Mouse (Mus musculus) neural tube, embryonic 14.5 days (tissue): ENCODE data around the gene Lrp1. TPM values are rescaled to one million over a fixed set of nuclear protein-coding genes. Genes with fewer than 3 reads are reported as not detected.
"Not testable (repeated sequence)": the region's sequence is repeated elsewhere in the genome, so short reads cannot be mapped to it uniquely, and the experiment has no call there.

Experiments
- ATAC-seq: fragments of 200-750 bp; cut with Nextera tagmentation; 2 replicates; pipeline ENCODE4 v1.8.0; 2017; ENCODE audit warnings: low read depth, mild to moderate bottlenecking, moderate TSS enrichment, moderate library complexity
- H3K27ac ChIP-seq: fragments of 300-500 bp; sonication (generic); 2 replicates; pipeline ENCODE4 v1.5.1; 2014; ENCODE audit warnings: low read depth, mild to moderate bottlenecking, control low read depth, low read length, moderate library complexity, mixed read lengths
- H3K27me3 ChIP-seq: fragments of 300-500 bp; sonication (generic); 2 replicates; pipeline ENCODE4 v1.6.1; 2014; ENCODE audit warnings: low read length; ENCODE audit not compliant: control insufficient read depth, insufficient read depth
- H3K36me3 ChIP-seq: fragments of 300-500 bp; sonication (generic); 2 replicates; pipeline ENCODE4 v1.6.1; 2014; ENCODE audit warnings: low read length, mixed read lengths; ENCODE audit not compliant: control insufficient read depth, insufficient read depth
- H3K4me1 ChIP-seq: fragments of 300-500 bp; sonication (generic); 2 replicates; pipeline ENCODE4 v1.6.1; 2014; ENCODE audit warnings: low read length; ENCODE audit not compliant: control insufficient read depth, insufficient read depth
- H3K4me2 ChIP-seq: fragments of 300-500 bp; sonication (generic); 2 replicates; pipeline ENCODE4 v1.6.1; 2014; ENCODE audit warnings: mild to moderate bottlenecking, low read depth, low read length, control low read depth
- H3K4me3 ChIP-seq: fragments of 300-500 bp; sonication (generic); 2 replicates; pipeline ENCODE4 v1.5.1; 2014; ENCODE audit warnings: low read depth, low read length, control low read depth, mixed read lengths
- H3K9ac ChIP-seq: fragments of 300-500 bp; sonication (generic); replicated peaks from 2 replicates; pipeline ENCODE4 v1.6.1; 2014; ENCODE audit warnings: low read depth, mild to moderate bottlenecking, control low read depth, low read length, mixed read lengths
- H3K9me3 ChIP-seq: fragments of 300-500 bp; sonication (generic); 2 replicates; pipeline ENCODE4 v1.6.1; 2016; ENCODE audit warnings: low read length; ENCODE audit not compliant: control insufficient read depth
- WGBS: fragments of 180-500 bp; shearing (Covaris S2); extraction: QIAGEN DNeasy Blood & Tissue Kit; methylation state at CpG from one replicate; pipeline ENCODE4 v1.1.7; 2014; 5-methylcytosine and 5-hydroxymethylcytosine counted together
- polyA plus RNA-seq: library from polyadenylated mRNA; unstranded; fragments of >200 nt; fragmentation: Nextera tagmentation; extraction: Ambion mirVana; gene quantifications from 2 replicates; pipeline ENCODE4 v1.2.1, GENCODE M21; 2014

Gene Lrp1
- polyA plus RNA-seq, 1 experiment from 2014 or later, result 110 TPM

DNA sequence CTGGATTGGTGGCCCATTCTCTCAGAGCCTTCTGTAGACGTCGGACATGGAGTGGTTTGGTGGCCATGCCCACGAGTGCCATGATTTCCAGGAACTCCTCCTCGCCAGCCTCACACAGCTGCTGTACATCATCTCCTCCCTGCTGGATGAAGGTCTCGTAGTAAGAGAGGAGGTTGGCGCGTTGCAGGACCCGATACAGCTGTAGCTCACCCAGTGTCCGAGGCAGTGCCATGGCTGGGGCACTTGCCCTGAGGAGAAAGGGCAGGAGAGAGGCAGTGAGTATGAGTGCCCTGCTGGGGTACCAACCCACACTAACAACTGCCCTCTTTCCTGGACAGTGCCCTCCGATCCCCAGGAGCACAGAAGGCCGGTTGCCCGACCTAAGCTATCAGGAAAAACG, 43.9 kb upstream of the Lrp1 start:
- Histone ChIP-seq H3K27ac (no peak overlapping the region), H3K4me1 (peaks cover 14% of the 10 kb centered on the region; the same call in 1 of the 2 replicates), H3K27me3 (peaks cover 45% of the 10 kb centered on the region), H3K4me3 (no peak overlapping the region), H3K36me3 (no peaks in the 10 kb centered on the region), H3K4me2 (peak overlapping the region; percentile 71; the same call in 1 of the 2 replicates), H3K9ac (no peak overlapping the region), H3K9me3 (no peaks in the 10 kb centered on the region)
- WGBS, result 16% methylated on average over 13 of the region's 13 CpGs
- ATAC-seq, result no peak

DNA sequence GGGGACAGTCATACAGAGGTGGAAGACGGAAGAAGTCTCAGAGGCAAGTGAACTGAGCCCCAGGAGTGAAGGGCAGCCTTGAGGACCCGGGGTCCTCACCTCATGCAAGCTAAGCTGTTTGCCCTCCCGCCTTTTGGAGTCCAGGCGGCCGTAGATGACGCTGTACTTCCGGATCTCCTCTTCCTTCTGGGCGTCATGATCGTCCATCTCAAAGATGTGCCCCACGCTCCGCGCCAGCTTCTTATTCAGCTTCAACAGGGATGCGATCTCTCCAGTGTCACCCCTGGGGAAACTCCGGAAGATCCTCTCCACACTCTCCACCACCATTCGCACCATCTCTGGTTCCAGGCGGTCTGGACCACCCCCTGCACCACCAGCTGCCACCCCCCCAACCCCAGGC, 43.2 kb upstream of the Lrp1 start:
- WGBS, result 6% methylated on average over 16 of the region's 16 CpGs
- Histone ChIP-seq H3K4me1 (peaks cover 14% of the 10 kb centered on the region; the same call in 1 of the 2 replicates), H3K9ac (no peak overlapping the region), H3K4me2 (no peak overlapping the region; the same call in 1 of the 2 replicates), H3K4me3 (no peak overlapping the region), H3K27ac (no peak overlapping the region), H3K27me3 (peaks cover 45% of the 10 kb centered on the region), H3K36me3 (no peaks in the 10 kb centered on the region), H3K9me3 (no peaks in the 10 kb centered on the region)
- no peak for ATAC-seq

DNA sequence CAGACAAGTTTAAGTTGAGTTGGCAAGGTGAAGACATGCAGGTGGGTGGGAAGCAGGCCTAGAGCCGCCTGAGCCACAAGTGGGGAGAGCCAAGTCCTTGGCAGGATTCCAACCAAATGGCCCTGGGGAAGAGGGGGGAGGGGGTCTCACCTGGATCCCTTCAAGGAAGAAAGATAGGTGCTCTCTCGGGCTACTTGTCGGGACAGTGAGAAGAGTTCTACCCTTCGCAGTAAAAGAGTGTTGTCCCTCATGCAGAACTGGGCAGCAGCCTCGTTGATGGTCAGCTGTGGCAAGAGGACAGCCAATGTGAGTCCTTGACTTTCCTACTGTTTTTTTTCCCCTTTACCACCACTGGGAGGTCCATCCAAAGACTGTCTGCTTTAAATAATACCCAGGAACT, 42.6 kb upstream of the Lrp1 start:
- ATAC-seq, result no peak
- H3K36me3 ChIP-seq, result no peaks in the 10 kb centered on the region
- no peak overlapping the region for H3K9ac ChIP-seq
- H3K4me1 ChIP-seq, result peaks cover 14% of the 10 kb centered on the region; the same call in 1 of the 2 replicates
- H3K9me3 ChIP-seq, result no peaks in the 10 kb centered on the region
- no peak overlapping the region for H3K27ac ChIP-seq
- H3K27me3 ChIP-seq, result peaks cover 45% of the 10 kb centered on the region
- H3K4me3 ChIP-seq, result no peak overlapping the region
- H3K4me2 ChIP-seq, result no peak overlapping the region
- 12% methylated on average over 5 of the region's 5 CpGs for WGBS

DNA sequence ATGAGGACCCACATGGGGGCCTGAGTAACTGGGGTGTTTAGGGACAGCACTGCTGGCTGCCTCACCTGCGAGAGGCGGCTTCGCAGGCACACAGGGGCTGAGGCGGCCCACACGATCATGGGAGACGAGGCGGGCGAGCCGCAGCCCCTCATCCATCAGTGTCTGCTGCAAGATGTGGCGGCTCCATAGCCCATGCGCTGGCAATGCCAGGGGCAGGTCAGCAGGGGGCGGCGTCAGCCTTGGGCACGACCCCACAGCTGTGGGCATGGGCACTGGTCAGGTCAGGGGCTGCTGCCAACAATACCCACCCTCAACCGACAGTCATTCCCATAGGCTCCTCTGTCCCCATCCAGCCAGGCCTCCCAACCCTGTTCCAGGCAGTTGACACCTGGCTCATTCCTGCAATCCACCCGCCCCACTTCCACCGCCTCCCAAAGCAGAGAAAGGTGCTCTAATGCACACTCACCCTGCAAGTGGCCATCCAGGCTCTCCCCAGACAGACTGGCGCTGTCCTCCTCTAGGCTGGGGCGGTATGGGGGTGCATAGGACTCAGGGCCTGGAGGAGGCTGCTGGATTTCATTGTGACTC, 41.8 kb upstream of the Lrp1 start:
- H3K9ac ChIP-seq, result no peak overlapping the region

DNA sequence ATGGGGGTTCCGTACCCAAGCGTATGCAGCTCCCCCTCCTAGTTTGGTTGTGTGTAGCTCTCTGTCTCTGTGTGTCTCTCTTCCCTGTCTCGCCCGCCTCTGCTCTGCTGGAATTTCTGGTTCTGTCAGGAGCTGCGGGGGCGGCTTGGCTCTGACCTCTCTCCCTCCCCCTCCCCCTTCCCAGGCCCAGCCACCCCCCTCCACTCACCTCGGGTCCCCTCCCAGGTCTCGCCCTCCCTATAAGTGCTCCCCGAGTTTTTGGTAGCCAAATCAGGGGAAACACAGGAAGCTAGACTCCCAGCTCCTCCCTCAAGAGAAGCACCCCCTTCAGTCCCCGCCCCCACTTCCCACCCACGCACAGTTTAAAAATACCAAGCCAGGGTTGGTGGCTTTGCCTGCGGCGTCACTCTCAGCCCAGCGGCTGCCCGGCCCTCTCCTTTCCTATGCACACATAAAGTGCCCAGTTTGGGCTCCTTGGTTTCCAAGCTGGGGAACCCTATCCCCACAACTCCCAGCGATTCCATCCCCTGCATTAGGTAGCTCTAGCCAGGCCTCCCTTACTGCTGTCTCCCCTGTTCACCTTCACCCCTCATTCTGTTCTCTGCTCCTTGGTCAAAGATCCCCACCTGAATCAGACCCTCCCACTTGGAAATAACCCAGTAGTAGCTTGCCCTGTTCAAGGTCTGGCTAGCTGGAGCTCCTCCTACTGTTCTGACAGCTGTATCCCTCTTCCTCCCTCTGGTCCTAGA, 41.1 kb upstream of the Lrp1 start:
- H3K27ac ChIP-seq, result no peak overlapping the region
- ATAC-seq, result no peak
- peaks cover 43% of the 10 kb centered on the region for H3K27me3 ChIP-seq
- no peak overlapping the region for H3K4me3 ChIP-seq
- WGBS, result 3% methylated on average over 15 of the region's 16 CpGs
- peaks cover 10% of the 10 kb centered on the region; the same call in 1 of the 2 replicates for H3K4me1 ChIP-seq
- H3K9me3 ChIP-seq, result no peaks in the 10 kb centered on the region
- no peak overlapping the region for H3K9ac ChIP-seq
- H3K4me2 ChIP-seq, result peak overlapping the region; percentile 4; the same call in 1 of the 2 replicates
- no peaks in the 10 kb centered on the region for H3K36me3 ChIP-seq

More for the DNA sequence above, 41.8 kb upstream of the Lrp1 start:
- Histone ChIP-seq H3K27me3 (peaks cover 45% of the 10 kb centered on the region), H3K4me1 (peaks cover 12% of the 10 kb centered on the region; the same call in 1 of the 2 replicates), H3K27ac (no peak overlapping the region), H3K36me3 (no peaks in the 10 kb centered on the region), H3K4me2 (peak overlapping the region; percentile 4; the same call in 1 of the 2 replicates), H3K9me3 (no peaks in the 10 kb centered on the region), H3K4me3 (no peak overlapping the region)
- ATAC-seq, result 0 out of 2 replicates have a peak, but pooled peaks have one; percentile 15
- 11% methylated on average over 19 of the region's 19 CpGs for WGBS

DNA sequence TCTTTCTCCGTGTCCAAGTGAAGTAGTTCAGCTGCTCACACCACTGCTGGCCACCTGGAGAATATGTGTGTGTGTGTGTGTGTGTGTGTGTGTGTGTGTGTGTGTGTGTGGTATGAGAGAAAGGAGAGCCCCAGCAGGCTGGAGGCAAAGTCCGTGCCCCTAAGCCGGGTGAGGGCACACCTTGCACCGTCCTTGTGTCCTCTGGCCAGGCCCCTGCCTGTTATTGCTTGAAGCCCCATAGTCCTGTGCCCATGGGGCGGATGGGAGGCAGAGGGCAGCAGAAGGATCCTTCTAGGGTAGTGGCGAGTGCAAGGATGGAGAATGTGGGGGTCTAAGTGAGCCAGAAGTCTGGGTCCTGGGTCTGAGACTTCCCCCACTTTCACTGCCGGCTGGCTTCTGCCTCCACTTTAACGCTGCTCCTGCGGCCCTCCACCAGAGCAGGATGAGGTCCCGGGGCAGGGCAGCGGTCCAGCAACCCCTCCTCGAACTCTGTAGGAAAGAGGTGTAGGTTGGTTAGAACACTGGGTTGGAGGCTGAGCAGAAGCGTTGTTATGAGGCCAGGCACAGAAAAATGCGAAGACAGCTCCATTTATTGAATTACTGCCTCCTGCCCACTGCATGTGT, 40.5 kb upstream of the Lrp1 start:
- peaks cover 5% of the 10 kb centered on the region; the same call in 1 of the 2 replicates for H3K4me1 ChIP-seq
- H3K4me2 ChIP-seq, result no peak overlapping the region
- no peaks in the 10 kb centered on the region for H3K9me3 ChIP-seq
- ATAC-seq, result no peak
- H3K4me3 ChIP-seq, result no peak overlapping the region
- H3K27ac ChIP-seq, result no peak overlapping the region
- 18% methylated on average over 14 of the region's 14 CpGs for WGBS
- H3K36me3 ChIP-seq, result no peaks in the 10 kb centered on the region
- peaks cover 40% of the 10 kb centered on the region for H3K27me3 ChIP-seq
- H3K9ac ChIP-seq, result no peak overlapping the region

DNA sequence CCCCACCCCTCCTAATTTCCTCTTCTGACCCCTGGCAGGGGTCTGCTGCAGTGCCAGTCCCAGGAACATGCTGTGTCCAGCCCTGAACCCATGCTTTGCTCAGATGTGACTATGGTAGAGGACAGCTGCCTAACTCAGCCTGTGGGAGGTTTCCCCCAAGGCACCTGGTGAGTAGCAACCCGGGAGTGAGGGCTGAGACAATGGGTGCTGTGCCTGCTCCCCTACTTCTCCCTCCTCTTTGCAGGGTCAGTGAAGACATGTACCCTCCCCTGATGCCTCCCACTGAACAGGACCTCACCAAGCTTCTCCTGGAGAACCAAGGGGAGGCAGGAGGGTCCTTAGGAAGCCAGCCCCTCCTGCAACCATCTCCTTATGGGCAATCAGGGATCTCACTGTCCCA, 38.6 kb upstream of the Lrp1 start:
- Histone ChIP-seq H3K9ac (no peak overlapping the region), H3K27ac (no peak overlapping the region), H3K4me1 (peaks cover 3% of the 10 kb centered on the region; the same call in 1 of the 2 replicates), H3K36me3 (no peaks in the 10 kb centered on the region), H3K9me3 (no peaks in the 10 kb centered on the region), H3K4me2 (no peak overlapping the region), H3K4me3 (no peak overlapping the region), H3K27me3 (peaks cover 26% of the 10 kb centered on the region)
- WGBS, result 33% methylated on average over 1 of the region's 1 CpGs
- ATAC-seq, result no peak

DNA sequence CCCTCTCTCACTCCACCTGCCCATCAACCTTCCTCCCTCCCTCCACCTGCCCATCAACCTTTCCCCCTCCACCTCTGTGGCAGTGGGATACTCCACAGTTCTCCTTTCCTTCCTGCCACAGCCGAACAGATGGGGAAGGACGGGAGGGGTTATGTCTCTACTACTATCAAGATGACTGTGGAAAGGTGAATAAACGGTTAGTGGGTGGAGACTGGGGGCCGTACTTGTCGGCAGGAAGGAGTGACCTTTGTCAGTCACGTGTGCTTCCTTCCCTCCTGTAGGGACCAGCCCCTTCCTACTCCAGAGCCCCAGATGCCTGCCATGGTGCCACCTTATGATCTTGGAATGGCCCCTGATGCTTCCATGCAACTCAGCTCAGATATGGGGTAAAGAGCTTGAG, 37.1 kb upstream of the Lrp1 start:
- Histone ChIP-seq H3K4me3 (no peak overlapping the region), H3K27me3 (peaks cover 13% of the 10 kb centered on the region), H3K4me2 (no peak overlapping the region), H3K36me3 (no peaks in the 10 kb centered on the region), H3K4me1 (peaks cover 3% of the 10 kb centered on the region; the same call in 1 of the 2 replicates), H3K9ac (no peak overlapping the region), H3K9me3 (no peaks in the 10 kb centered on the region), H3K27ac (no peak overlapping the region)
- 13% methylated on average over 6 of the region's 6 CpGs for WGBS
- ATAC-seq, result no peak

DNA sequence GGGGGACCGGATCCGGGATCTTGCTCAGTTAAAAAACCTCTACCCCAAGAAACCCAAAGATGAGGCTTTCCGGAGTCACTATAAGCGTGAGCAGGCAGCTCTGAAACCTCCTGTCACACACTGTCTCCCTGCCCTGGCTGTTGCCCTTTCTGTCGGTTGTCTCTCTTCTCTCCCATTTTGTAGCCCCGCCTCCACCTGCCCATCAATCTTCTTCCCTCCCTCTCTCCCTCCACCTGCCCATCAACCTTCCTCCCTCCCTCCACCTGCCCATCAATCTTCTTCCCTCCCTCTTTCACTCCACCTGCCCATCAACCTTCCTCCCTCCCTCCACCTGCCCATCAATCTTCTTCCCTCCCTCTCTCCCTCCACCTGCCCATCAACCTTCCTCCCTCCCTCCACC, 36.7 kb upstream of the Lrp1 start:
- not testable (repeated sequence) for H3K27me3 ChIP-seq, H3K4me2 ChIP-seq, ATAC-seq, H3K9me3 ChIP-seq, H3K36me3 ChIP-seq, H3K9ac ChIP-seq, H3K4me1 ChIP-seq, H3K27ac ChIP-seq, H3K4me3 ChIP-seq
- WGBS, result 51% methylated on average over 6 of the region's 6 CpGs
